In the genomic region with DNA sequence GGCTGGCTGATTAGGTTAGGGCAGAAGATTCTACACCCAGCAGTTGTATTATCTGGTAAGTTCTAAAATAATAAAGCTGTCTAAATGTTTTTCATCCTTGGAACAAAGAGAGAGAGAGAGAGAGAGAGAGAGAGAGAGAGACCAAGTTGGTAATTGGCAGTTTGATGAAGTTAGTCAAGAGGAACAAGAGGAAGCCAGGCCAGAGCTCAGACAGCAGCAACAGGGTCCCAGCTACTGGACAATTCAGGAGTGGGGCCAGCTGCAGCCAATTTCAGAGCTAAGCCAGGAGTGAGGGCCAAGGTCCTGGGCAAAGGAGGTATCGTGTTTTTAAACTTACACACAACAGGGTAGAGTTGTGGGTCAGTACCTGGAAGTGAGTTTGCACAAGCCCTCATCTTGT, we compare ENCODE assay signal across 24 mouse cellular contexts. TPM values are rescaled to one million over a fixed set of nuclear protein-coding genes. Genes with fewer than 3 reads are reported as not detected.
"Had no signal": no experiment of that assay in that cellular context is flagged by ENCODE, and none has a peak within 500 bp of the region (broad histone marks: within the 10 kb centered on the region; RNA-seq: fewer than 3 reads in every experiment).

No protein-coding gene starts in this region.

- H3K4me3 ChIP-seq: heart, embryonic 13.5 days; heart, embryonic 15.5 days; hindbrain, embryonic 13.5 days; kidney, embryonic 15.5 days; limb, embryonic 13.5 days; limb, embryonic 15.5 days; liver, embryonic 12.5 days had no signal

- DNase-seq: gastrocnemius, postnatal 14 days; gastrocnemius, postnatal 36 days; heart, adult 18-20 months; heart, postnatal 14 days; heart, postnatal 36 days; kidney, adult 11 months; kidney, adult 2 months; kidney, adult 9 months; kidney, postnatal 14 days; kidney, postnatal 36 days; layer of hippocampus, adult 9-11 months; layer of hippocampus, postnatal 36 days had no signal

- H3K9ac ChIP-seq: heart, embryonic 13.5 days; heart, embryonic 15.5 days; hindbrain, embryonic 13.5 days; kidney, embryonic 15.5 days; limb, embryonic 13.5 days; limb, embryonic 15.5 days; liver, embryonic 12.5 days; liver, embryonic 14.5 days had no signal

- H3K27me3 ChIP-seq: heart, embryonic 15.5 days had no signal

- ATAC-seq: intestine, embryonic 16.5 days; liver, embryonic 12.5 days had no signal

- H3K27ac ChIP-seq: heart, embryonic 13.5 days; heart, embryonic 15.5 days; hindbrain, embryonic 13.5 days; hindbrain, postnatal 0 days; kidney, embryonic 15.5 days; kidney, postnatal 0 days; limb, embryonic 13.5 days; limb, embryonic 15.5 days; liver, embryonic 12.5 days; liver, embryonic 14.5 days had no signal

- H3K36me3 ChIP-seq: heart, embryonic 13.5 days; heart, embryonic 15.5 days; hindbrain, embryonic 13.5 days; kidney, embryonic 15.5 days; limb, embryonic 13.5 days; limb, embryonic 15.5 days; liver, embryonic 12.5 days had no signal

- H3K4me1 ChIP-seq: heart, embryonic 13.5 days; heart, embryonic 15.5 days; limb, embryonic 13.5 days; limb, embryonic 15.5 days; liver, embryonic 12.5 days had no signal

RNA-seq across cellular contexts. Expression of a gene that starts 6.3 kb away (rescaled TPM):
- total RNA-seq: liver, adult 2 months had no signal
- polyA plus RNA-seq: liver, adult 2 months had no signal
